Mouse (Mus musculus) CH12.LX (cell line): ENCODE data around the gene Serpina1a. TPM values are rescaled to one million over a fixed set of nuclear protein-coding genes. Genes with fewer than 3 reads are reported as not detected.
"Not testable (repeated sequence)": the region's sequence is repeated elsewhere in the genome, so short reads cannot be mapped to it uniquely, and the experiment has no call there.

Experiments used
- DNase-seq: peaks from one replicate; pipeline ENCODE4 v3.0.0-alpha.2; 2013; ENCODE audit errors: extremely low read depth
- H3K27ac ChIP-seq: 2 replicates; pipeline ENCODE4 v1.5.1; 2012; ENCODE audit warnings: low read depth, mild to moderate bottlenecking, control low read depth, moderate library complexity; ENCODE audit not compliant: insufficient read depth
- H3K27me3 ChIP-seq: replicated peaks from 2 replicates; pipeline ENCODE3; 2012; ENCODE audit warnings: inconsistent platforms
- H3K36me3 ChIP-seq, 2 experiments: replicated peaks in 1 of 2; 2 replicates each; pipeline versions ENCODE3 to v1.6.1; 2012; ENCODE audit warnings: inconsistent platforms in 1 of 2, low read length in 1 of 2, mild to moderate bottlenecking in 1 of 2, mixed read lengths in 1 of 2, moderate library complexity in 1 of 2; ENCODE audit not compliant: control insufficient read depth in 1 of 2, insufficient read depth in 1 of 2
- H3K4me1 ChIP-seq, 2 experiments: 2 replicates each; pipeline ENCODE4 v1.6.1; 2012; ENCODE audit warnings: inconsistent platforms in 1 of 2, moderate library complexity in 1 of 2; ENCODE audit not compliant: insufficient read depth in 2 of 2, control insufficient read depth in 1 of 2
- H3K4me2 ChIP-seq: 2 replicates; pipeline ENCODE4 v1.6.1; 2012; ENCODE audit warnings: low read depth, mild to moderate bottlenecking, control low read depth; ENCODE audit not compliant: poor library complexity, insufficient read depth, severe bottlenecking
- H3K4me3 ChIP-seq, 3 experiments: fragments of 150-350 bp in 1 of 3; sonication (generic) in 1 of 3; replicated peaks in 1 of 3; 2 replicates each; pipeline versions ENCODE3 to v1.5.1; 2011 to 2012; ENCODE audit warnings: low read depth in 2 of 3, low read length in 2 of 3, mild to moderate bottlenecking in 2 of 3, moderate library complexity in 2 of 3, control low read depth in 1 of 3, improper control_type of control experiment in 1 of 3, inconsistent platforms in 1 of 3, mixed read lengths in 1 of 3; ENCODE audit not compliant: poor library complexity in 1 of 3
- H3K79me2 ChIP-seq: replicated peaks from 2 replicates; pipeline ENCODE4 v1.6.1; 2012; ENCODE audit warnings: mild to moderate bottlenecking, moderate library complexity; ENCODE audit not compliant: control insufficient read depth, poor library complexity, insufficient read depth, severe bottlenecking; ENCODE audit errors: extremely low read depth
- H3K9ac ChIP-seq: 2 replicates; pipeline ENCODE4 v1.6.1; 2012; ENCODE audit warnings: low read depth, mild to moderate bottlenecking, control low read depth, moderate library complexity; ENCODE audit not compliant: insufficient read depth
- H3K9me3 ChIP-seq: replicated peaks from 2 replicates; pipeline ENCODE3; 2012; ENCODE audit warnings: low read length, inconsistent platforms, mixed read lengths
- dilution Hi-C: fragments of 300-500 bp; cut with MboI; formaldehyde crosslinking; loops from 2 replicates; pipeline ENCODE4 v1.14.3; 2020; ENCODE audit warnings: low sequenced_read_pairs; ENCODE audit not compliant: extremely low pct_unique_long_range_greater_than_20kb, extremely low pct_ligation_motif_present
- in situ Hi-C: fragments of 300-500 bp; cut with MboI; formaldehyde crosslinking; loops from 3 replicates; pipeline ENCODE4 v1.14.3; 2019; ENCODE audit warnings: low sequenced_read_pairs, low pct_ligation_motif_present, low pct_unique_long_range_greater_than_20kb, mixed read lengths
- polyA plus RNA-seq: library from polyadenylated mRNA; unstranded; fragments of >175 nt; gene quantifications from 2 replicates; pipeline ENCODE4 v1.2.1, GENCODE M21; 2012; ENCODE audit warnings: low read depth; ENCODE audit not compliant: insufficient read length
- total RNA-seq, 2 experiments: library from RNA; depleted of rRNA; stranded (reverse); fragments of 300-350 nt in 1 of 2; fragments of >200 nt in 1 of 2; gene quantifications; 2 replicates each; pipeline ENCODE4 v1.2.3; 2012 to 2014

Serpina1a gene
- total RNA-seq (2012; rRNA removed): not detected in 2 replicates
- not detected in 2 replicates for total RNA-seq (2014; rRNA removed)
- not detected in 2 replicates for polyA plus RNA-seq

- in situ Hi-C loops, H3K4me2 ChIP-seq, H3K27me3 ChIP-seq, DNase-seq, H3K9me3 ChIP-seq, H3K36me3 ChIP-seq, H3K4me3 ChIP-seq, H3K79me2 ChIP-seq, dilution Hi-C loops, H3K27ac ChIP-seq, H3K4me1 ChIP-seq, H3K9ac ChIP-seq: not testable (repeated sequence)
These were observed at the start of gene Serpina1a for GRCm38 (mm10) chr12:103863101-103863974. Gene Serpina1a, minus strand, starts transcription at chr12:103863562.

- H3K9me3 ChIP-seq, H3K27ac ChIP-seq, H3K4me1 ChIP-seq, H3K27me3 ChIP-seq, dilution Hi-C loops, H3K4me2 ChIP-seq, H3K9ac ChIP-seq, H3K36me3 ChIP-seq, H3K79me2 ChIP-seq, in situ Hi-C loops, DNase-seq, H3K4me3 ChIP-seq: not testable (repeated sequence)
These were observed 45.8 kb upstream of the Serpina1a start for GRCm38 (mm10) chr12:103909181-103909580.

GRCm38 (mm10) chr12:103907746-103908145, 44.4 kb upstream of the Serpina1a start:
- H3K9me3 ChIP-seq, H3K79me2 ChIP-seq, H3K27ac ChIP-seq, H3K27me3 ChIP-seq, DNase-seq, dilution Hi-C loops, H3K4me2 ChIP-seq, H3K4me3 ChIP-seq, H3K9ac ChIP-seq, H3K4me1 ChIP-seq, in situ Hi-C loops, H3K36me3 ChIP-seq: not testable (repeated sequence)

- H3K4me2 ChIP-seq, H3K9ac ChIP-seq, in situ Hi-C loops, H3K79me2 ChIP-seq, H3K36me3 ChIP-seq, H3K4me3 ChIP-seq, H3K27ac ChIP-seq, H3K9me3 ChIP-seq, H3K4me1 ChIP-seq, dilution Hi-C loops, H3K27me3 ChIP-seq, DNase-seq: not testable (repeated sequence)
These were observed 41.5 kb upstream of the Serpina1a start, which contains the start of gene Serpina1c for GRCm38 (mm10) chr12:103904837-103905340. Gene Serpina1c, minus strand, starts transcription at chr12:103904887.

GRCm38 (mm10) chr12:103901929-103902328, 38.6 kb upstream of the Serpina1a start:
- H3K27ac ChIP-seq, H3K4me3 ChIP-seq, H3K79me2 ChIP-seq, DNase-seq, H3K9me3 ChIP-seq, H3K27me3 ChIP-seq, in situ Hi-C loops, H3K36me3 ChIP-seq, H3K4me2 ChIP-seq, H3K9ac ChIP-seq, dilution Hi-C loops, H3K4me1 ChIP-seq: not testable (repeated sequence)

- in situ Hi-C loops, H3K36me3 ChIP-seq, H3K27ac ChIP-seq, DNase-seq, H3K4me3 ChIP-seq, H3K4me1 ChIP-seq, H3K79me2 ChIP-seq, H3K9me3 ChIP-seq, H3K4me2 ChIP-seq, H3K27me3 ChIP-seq, dilution Hi-C loops, H3K9ac ChIP-seq: not testable (repeated sequence)
These were observed 3.5 kb upstream of the Serpina1a start for GRCm38 (mm10) chr12:103866873-103867272.
